Mouse (Mus musculus) embryonic facial prominence, embryonic 11.5 days (tissue): ENCODE measurements at regions not wholly inside any gene's neighbourhood (a gene's known extent, or its start where the extent isn't known, plus 50 kb on each side); places are given as distances from the start of the nearest gene placed in this dataset.
A peak's percentile ranks its signal among the peaks of the same experiment; 100 is the strongest.

Experiments used
- ATAC-seq: fragments of 200-750 bp; cut with Nextera tagmentation; replicated peaks from 2 replicates; pipeline ENCODE4 v1.8.0; 2017; ENCODE audit warnings: low read depth; ENCODE audit not compliant: insufficient number of reproducible peaks, low FRiP score, low TSS enrichment
- DNase-seq: peaks from one replicate; pipeline ENCODE4 v3.0.0-alpha.2; 2015; ENCODE audit warnings: low spot score
- H3K27ac ChIP-seq: fragments of 300-500 bp; sonication (generic); replicated peaks from 2 replicates; pipeline ENCODE4 v1.5.1; 2014; ENCODE audit warnings: mild to moderate bottlenecking, low read depth, low read length, control low read depth
- H3K27me3 ChIP-seq: fragments of 300-500 bp; sonication (generic); 2 replicates; pipeline ENCODE4 v1.6.1; 2014; ENCODE audit warnings: mild to moderate bottlenecking, low read length, moderate library complexity, mixed read lengths; ENCODE audit not compliant: control insufficient read depth, insufficient read depth
- H3K36me3 ChIP-seq: fragments of 300-500 bp; sonication (generic); replicated peaks from 2 replicates; pipeline ENCODE4 v1.6.1; 2014; ENCODE audit warnings: low read depth, mild to moderate bottlenecking, low read length, moderate library complexity, mixed read lengths; ENCODE audit not compliant: control insufficient read depth, insufficient read depth
- H3K4me1 ChIP-seq: fragments of 300-500 bp; sonication (generic); 2 replicates; pipeline ENCODE4 v1.6.1; 2014; ENCODE audit warnings: low read length, mixed read lengths; ENCODE audit not compliant: control insufficient read depth, insufficient read depth
- H3K4me2 ChIP-seq: fragments of 300-500 bp; sonication (generic); 2 replicates; pipeline ENCODE4 v1.6.1; 2014; ENCODE audit warnings: low read depth, mild to moderate bottlenecking, control low read depth, low read length, moderate library complexity
- H3K4me3 ChIP-seq: fragments of 300-500 bp; sonication (generic); 2 replicates; pipeline ENCODE4 v1.5.1; 2014; ENCODE audit warnings: low read depth, low read length, control low read depth
- H3K9ac ChIP-seq: fragments of 300-500 bp; sonication (generic); replicated peaks from 2 replicates; pipeline ENCODE4 v1.6.1; 2014; ENCODE audit warnings: mild to moderate bottlenecking, control low read depth, low read length
- H3K9me3 ChIP-seq: fragments of 300-500 bp; sonication (generic); replicated peaks from 2 replicates; pipeline ENCODE4 v1.6.1; 2016; ENCODE audit warnings: mild to moderate bottlenecking, low read length, inconsistent platforms, mixed read lengths; ENCODE audit not compliant: control insufficient read depth
- WGBS: fragments of 180-500 bp; shearing (Covaris S2); extraction: QIAGEN DNeasy Blood & Tissue Kit; methylation state at CpG from one replicate; pipeline ENCODE4 v1.1.7; 2014; 5-methylcytosine and 5-hydroxymethylcytosine counted together

DNA sequence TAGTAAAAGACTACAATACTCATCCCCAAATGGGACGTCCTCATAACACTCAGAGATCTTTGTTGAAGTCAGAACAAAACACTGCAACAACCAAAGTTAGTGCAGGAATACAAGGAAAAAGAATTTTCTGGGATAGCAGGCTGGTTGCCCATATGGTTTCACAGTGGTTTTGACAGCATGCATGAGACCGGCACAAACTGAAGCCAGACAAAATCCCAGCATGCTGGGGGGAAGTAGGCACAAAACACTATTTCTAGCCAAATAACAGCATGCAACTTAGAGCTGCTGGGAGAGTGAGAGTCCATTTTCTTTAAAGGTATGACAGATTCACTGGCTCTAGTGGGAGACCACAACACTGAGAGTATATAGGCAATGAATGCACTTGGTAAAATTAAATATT is 619.1 kb upstream of the Manea start:
- H3K4me2 ChIP-seq: no peak overlapping the region
- no peak for DNase-seq
- no peaks in the 10 kb centered on the region for H3K4me1 ChIP-seq
- no peaks in the 10 kb centered on the region for H3K27me3 ChIP-seq
- 81% methylated on average over 2 of the region's 2 CpGs for WGBS
- no peaks in the 10 kb centered on the region for H3K9me3 ChIP-seq
- no peak for ATAC-seq
- no peaks in the 10 kb centered on the region for H3K36me3 ChIP-seq
- no peak overlapping the region for H3K27ac ChIP-seq
- no peak overlapping the region for H3K4me3 ChIP-seq
- no peak overlapping the region for H3K9ac ChIP-seq

DNA sequence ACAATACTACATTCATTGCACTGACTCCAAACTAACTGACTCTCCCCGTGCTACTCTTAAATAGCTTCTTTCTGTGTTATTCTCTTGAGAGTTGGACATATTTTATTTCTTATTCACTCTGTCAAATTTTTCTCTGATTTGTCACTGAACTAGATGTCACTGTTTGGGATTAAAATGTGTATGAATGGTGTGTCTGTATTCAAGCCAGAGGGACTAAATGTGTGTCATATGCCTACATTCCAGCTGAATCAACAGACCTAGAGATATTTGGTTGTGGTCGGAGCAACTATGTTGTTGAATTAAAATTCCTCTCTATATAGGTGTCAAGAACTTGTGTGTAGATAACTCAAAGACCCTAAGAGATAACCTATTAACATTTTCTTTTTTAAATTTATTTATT is 618.2 kb upstream of the Manea start:
- Histone ChIP-seq H3K36me3 (no peaks in the 10 kb centered on the region), H3K27ac (no peak overlapping the region), H3K27me3 (no peaks in the 10 kb centered on the region), H3K4me1 (no peaks in the 10 kb centered on the region), H3K9me3 (no peaks in the 10 kb centered on the region), H3K4me3 (no peak overlapping the region), H3K9ac (no peak overlapping the region), H3K4me2 (no peak overlapping the region)
- ATAC-seq (no peak), DNase-seq (no peak)
- 81% methylated on average over 2 of the region's 2 CpGs for WGBS

DNA sequence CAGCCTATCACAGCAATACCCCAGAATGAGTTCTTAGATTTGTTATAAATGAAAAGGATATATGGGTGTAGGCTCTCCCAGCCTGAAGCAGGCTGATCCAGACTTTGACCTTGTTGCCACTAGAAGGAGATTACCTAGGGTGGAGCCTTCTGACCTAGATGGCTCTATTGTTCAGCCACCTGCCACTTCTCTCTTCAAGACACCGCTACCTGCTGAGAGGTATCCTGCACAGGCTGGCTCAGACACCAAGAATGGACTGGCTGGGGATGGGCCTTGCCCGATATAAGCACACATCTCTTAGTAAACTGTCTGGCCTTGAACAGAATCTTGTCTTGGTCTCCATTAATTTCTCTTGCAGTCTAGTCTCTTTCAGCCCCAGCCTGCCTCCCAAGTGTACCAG is 597.9 kb upstream of the Manea start:
- Histone ChIP-seq H3K4me1 (no peaks in the 10 kb centered on the region), H3K9me3 (no peaks in the 10 kb centered on the region), H3K36me3 (no peaks in the 10 kb centered on the region), H3K9ac (no peak overlapping the region), H3K27me3 (no peaks in the 10 kb centered on the region), H3K4me2 (no peak overlapping the region), H3K4me3 (no peak overlapping the region), H3K27ac (no peak overlapping the region)
- ATAC-seq (no peak), DNase-seq (no peak)
- WGBS: 85% methylated on average over 2 of the region's 2 CpGs

DNA sequence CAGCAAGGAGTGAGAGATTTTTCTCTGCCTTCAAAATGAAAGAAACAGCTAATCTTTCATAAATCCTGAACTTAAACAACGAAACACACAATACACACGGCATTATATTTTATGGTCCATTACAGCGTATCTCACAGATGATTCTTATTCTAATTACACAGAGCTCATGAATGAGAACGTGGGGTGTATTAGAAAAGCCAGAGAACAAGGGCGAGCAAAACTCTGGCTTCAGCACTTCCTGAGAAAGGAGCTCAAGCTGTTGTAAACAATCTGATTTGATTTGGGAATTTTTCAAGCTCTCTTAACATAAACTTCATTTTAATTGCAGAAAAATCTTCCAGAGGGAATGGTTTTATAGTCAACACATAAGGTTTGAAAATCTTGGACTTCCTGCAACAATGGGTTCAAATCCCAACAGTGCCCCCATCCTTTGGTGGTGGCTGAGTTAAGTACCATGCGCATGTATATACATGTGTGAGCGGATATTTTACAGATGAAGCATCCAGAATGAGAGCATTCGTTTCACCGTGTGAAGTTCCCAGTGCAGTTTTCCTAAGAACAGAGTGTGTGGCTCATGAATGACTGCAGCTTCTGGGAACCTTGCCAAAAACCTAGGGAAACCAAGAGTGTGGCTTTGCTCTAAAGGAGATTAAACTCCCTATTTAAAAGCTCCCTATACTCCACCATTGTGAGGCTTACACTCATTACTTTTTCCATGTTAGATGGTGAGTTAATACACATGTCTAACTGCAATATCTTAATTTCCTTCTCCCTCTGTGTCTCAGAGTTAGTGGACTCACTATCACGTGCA is 587.5 kb upstream of the Manea start:
- Histone ChIP-seq H3K36me3 (no peaks in the 10 kb centered on the region), H3K9ac (no peak overlapping the region), H3K4me2 (no peak overlapping the region), H3K27me3 (no peaks in the 10 kb centered on the region), H3K4me1 (no peaks in the 10 kb centered on the region), H3K27ac (no peak overlapping the region), H3K9me3 (no peaks in the 10 kb centered on the region), H3K4me3 (no peak overlapping the region)
- ATAC-seq (0 out of 2 replicates have a peak, but pooled peaks have one; percentile 34), DNase-seq (peak; percentile 15)
- WGBS: 75% methylated on average over 10 of the region's 10 CpGs

DNA sequence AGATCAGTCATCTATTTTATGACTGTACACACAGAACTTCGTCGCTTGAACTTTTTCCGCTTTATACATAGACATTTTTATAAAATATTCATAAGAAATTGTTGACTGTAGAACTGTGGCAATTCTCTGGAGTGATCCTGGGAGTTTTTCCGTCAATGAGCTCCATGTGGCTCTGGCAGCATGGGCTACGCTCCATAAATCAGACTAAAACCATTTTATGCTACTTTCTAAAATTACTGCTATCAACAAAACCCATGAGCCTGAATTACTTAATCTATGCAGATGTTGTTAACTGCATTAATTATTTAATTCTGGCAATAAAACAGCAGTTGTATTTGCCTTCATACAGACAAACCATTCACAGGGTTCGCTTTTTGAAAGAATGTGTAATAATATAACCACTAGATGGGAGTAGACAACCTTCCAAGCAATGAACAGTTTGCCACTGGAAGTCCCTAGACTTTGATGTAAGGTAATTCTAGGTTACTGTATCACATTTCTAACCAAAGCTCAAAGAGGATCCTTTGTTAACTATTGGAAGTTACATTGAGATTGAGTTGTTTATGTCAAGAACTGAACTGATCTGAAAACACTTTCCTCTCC is 583.3 kb upstream of the Manea start:
- DNase-seq: peak; percentile 66
- Histone ChIP-seq H3K4me3 (no peak overlapping the region), H3K36me3 (no peaks in the 10 kb centered on the region), H3K4me1 (no peaks in the 10 kb centered on the region), H3K9me3 (no peaks in the 10 kb centered on the region), H3K27me3 (no peaks in the 10 kb centered on the region), H3K9ac (no peak overlapping the region), H3K27ac (no peak overlapping the region), H3K4me2 (no peak overlapping the region)
- WGBS: 60% methylated on average over 6 of the region's 6 CpGs
- ATAC-seq: peak; percentile 73; the same call in 1 of the 2 replicates

DNA sequence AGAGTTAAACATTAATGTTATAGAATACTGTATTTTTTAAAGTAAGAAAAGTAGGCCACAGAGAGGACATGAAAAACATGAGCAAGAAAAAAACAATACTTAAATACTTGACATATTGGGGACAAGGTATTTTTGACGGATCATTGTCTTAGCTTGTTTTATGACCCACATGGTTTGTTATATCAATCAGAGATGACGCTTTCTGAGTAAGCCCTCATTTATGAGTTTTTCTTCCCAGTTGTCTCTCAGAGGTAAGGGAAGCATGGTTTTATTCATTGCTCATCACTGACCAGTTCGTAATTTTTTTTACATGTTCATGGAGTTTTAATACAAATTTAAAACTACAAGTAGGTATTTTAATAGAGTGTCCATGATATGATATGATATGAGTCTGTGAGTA is 579.4 kb upstream of the Manea start:
- no peak overlapping the region for H3K4me3 ChIP-seq
- no peak overlapping the region for H3K9ac ChIP-seq
- no peak overlapping the region for H3K27ac ChIP-seq
- ATAC-seq: no peak
- 87% methylated on average over 3 of the region's 3 CpGs for WGBS
- no peaks in the 10 kb centered on the region for H3K4me1 ChIP-seq
- H3K4me2 ChIP-seq: no peak overlapping the region
- no peak for DNase-seq
- no peaks in the 10 kb centered on the region for H3K36me3 ChIP-seq
- H3K27me3 ChIP-seq: no peaks in the 10 kb centered on the region
- no peaks in the 10 kb centered on the region for H3K9me3 ChIP-seq

DNA sequence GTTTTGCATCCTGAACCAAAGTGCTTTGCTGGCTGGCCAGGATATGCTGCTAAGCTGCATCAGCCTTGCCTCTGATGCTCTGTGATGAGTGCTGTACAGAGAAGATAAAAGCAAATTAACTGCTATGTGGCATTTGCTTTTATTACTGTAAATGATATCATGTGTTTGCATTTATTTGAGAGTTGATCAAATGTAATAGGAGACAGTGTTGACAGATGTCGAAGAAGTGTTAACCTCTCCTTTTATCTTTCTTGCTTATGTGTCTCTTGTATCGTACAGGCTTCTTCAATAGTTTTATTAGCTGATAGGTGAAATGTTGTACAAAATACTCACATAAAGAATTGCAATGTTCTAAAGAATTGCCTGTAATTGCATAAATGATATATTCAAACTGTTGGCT is 541.8 kb upstream of the Manea start:
- 75% methylated on average over 2 of the region's 2 CpGs for WGBS
- Histone ChIP-seq H3K9me3 (no peaks in the 10 kb centered on the region), H3K9ac (no peak overlapping the region), H3K36me3 (no peaks in the 10 kb centered on the region), H3K4me2 (no peak overlapping the region), H3K27me3 (no peaks in the 10 kb centered on the region), H3K4me1 (no peaks in the 10 kb centered on the region), H3K27ac (no peak overlapping the region), H3K4me3 (no peak overlapping the region)
- DNase-seq: no peak
- no peak for ATAC-seq

DNA sequence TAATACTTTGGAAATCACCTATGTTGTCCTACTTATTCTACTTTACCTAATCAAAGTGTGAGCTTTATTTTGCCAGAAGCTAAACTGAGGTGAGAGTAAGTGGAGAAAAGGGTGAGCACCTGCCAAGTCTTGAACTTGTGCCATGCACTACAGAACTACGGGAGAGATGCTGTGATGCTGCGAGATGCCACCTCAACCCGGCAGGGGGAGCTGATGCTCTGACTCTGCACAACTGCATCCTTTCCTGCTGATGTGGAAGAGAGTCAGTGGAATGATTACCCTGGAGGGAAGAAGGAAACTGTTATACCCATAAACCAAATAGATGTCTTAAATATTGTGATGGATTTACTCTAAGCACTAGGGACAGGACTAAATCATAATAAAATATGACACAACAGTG is 532.3 kb upstream of the Manea start:
- 38% methylated on average over 3 of the region's 3 CpGs for WGBS
- Histone ChIP-seq H3K36me3 (no peaks in the 10 kb centered on the region), H3K9me3 (no peaks in the 10 kb centered on the region), H3K27ac (no peak overlapping the region), H3K9ac (no peak overlapping the region), H3K4me3 (no peak overlapping the region), H3K27me3 (no peaks in the 10 kb centered on the region), H3K4me2 (no peak overlapping the region), H3K4me1 (no peaks in the 10 kb centered on the region)
- ATAC-seq: no peak
- peak; percentile 37 for DNase-seq
